Mouse (Mus musculus) thymus, postnatal 36 days (tissue): Measurements from ENCODE around the gene Mt4.
A peak's percentile ranks its signal among the peaks of the same experiment; 100 is the strongest.

Experiments used
- DNase-seq, 2 experiments: peaks; one replicate each; pipeline ENCODE4 v3.0.0; 2022; ENCODE audit warnings: mixed read lengths in 2 of 2

The Mt4 gene

DNA sequence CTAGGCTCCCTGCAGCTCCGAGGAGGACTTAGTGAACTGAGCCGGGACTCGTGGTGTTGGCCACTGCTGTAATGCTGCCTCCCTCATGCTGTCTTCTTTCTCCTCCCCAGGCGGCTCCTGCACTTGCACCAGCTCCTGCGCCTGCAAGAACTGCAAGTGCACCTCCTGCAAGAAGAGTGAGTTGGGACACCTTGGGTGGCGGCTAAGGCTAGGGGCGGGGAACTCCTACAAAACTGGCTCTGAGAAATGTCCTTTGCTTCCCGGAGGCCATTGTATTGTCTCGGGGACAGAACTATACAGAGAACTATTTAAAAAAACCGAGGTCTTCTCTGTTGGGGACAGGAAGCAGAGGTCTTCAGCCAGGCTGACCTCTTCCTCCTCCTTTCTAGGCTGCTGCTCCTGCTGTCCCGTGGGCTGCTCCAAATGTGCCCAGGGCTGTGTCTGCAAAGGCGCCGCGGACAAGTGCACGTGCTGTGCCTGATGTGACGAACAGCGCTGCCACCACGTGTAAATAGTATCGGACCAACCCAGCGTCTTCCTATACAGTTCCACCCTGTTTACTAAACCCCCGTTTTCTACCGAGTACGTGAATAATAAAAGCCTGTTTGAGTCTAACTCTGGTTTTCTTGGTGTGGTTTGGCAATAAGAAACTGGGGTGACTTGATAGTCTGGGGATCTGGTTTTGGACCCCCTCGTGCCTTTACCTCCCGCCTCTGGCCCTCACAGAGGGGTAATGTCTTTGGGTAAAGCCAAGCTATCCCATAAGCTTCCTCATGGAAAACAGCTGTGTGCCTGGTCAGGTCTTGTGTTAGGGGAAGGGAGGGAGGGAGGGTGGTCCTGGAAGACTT lies 42.9 kb downstream of the Mt4 start:
- DNase-seq, result no peak

DNA sequence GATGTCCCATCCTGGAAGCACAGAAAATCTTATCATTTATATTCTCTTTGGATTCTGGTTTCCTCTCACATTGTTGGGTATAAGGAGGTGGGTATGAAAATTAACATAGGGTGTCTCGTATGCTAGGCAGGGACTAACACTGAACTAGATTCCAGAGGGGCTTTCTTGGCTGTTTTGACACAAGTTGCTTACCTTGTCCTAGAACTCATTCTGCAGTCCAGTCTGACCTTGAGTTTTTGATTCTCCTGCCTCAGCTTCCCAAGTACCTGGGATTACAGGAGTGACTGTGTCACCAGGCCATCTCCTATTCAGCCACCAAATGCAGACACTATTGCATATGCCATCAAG lies 43.5 kb downstream of the Mt4 start:
- DNase-seq, result no peak

DNA sequence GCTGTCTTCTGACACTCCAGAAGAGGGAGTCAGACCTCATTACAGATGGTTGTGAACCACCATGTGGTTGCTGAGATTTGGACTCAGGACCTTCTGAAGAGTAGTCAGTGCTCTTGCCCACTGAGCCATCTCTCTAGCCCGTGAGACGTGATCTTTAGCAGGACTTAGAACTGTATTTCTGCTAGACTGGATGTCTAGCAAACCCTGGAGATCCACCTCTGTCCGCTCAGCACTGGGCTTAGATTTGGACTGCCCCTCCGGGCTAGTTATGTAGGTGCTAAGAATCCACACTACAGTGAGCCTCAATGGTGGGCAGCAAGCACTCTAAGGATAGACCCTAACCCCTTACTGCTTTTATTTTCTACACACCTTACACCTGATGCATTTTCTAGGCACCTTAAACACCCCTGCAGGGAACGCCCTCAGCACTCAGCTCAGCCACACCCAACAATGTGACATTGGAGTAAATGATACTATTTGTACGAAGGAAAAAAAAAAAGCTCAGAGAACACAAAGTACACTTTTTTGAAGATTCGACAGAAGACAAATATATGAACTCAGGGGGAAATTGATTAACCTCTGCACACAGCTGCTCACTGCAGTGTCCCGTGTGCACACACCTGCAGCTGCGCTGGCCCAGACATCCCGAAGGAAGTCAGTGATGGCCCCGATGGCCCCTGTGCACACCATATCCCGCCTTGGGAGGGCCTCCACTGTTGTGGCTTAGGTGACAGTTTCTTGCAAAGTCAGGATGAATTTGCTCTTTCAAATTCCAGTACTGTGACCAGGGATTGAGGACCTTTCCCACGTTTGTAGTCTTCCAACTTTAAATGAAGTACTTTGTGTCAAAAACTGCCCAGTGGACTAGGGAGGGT lies 45.3 kb downstream of the Mt4 start:
- DNase-seq, result no peak

DNA sequence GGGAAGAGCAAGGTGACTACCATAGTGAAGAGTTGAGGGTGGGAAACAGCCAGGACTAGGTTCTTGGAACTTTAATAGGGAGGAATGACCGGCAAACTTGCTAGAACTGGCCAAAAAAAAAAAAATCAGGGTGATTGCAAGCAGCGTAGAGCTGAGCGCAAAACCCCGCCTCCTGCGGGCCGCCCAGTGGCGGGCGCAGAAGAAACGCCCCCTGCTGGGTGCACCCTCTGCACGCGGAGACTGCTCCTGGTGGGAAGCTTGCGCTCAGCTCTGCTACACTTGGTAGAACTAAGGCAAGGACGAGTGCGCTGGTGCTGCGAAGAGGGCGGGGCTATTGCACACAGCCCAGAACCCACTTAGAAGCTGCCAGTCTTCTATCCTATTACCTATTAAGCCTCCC lies 46.1 kb downstream of the Mt4 start:
- DNase-seq, result peak; percentile 63 to 64

DNA sequence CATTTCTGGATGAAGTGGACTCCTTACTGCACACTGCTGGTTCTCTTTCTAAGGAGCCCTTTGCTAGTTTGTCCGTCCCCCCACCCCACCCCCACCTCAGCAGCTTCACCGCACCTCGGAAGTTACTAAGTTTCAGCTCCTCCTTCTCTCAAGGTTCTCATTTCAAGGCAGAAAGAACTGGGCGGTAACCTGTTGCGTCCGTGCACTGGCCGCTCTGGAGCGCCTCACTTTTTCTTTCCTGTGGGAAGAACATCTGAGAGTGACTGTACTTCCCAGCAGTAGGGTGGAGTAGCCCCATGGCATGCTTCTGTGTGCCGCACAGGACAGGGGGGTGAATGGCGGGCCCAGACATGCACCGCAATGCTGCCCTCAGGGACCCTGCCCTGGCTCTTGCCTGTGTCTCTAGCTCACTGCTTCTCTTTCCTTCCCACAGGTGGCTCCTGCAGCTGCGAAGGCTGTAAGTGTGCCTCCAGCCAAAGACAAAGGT lies 47.4 kb downstream of the Mt4 start:
- DNase-seq, result no peak

DNA sequence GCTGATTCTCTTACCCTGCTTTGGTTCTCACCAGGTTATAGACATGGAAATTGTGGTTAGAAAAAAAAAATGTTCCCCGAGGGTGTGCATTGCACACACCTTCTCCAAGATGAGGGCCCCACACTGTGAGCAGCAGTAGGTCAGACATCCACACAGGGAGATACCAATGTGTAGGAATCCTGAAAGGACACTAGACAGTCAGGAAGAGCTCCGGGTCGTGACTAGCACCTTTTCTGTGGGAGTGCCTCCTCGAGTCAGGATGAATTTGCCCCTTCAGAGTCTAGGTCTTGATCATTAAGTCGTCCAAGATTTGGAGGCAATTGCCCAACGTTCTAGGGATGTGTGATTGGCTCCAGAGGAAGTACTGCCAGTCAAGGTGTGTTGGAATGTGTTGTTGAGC lies 48.8 kb downstream of the Mt4 start:
- DNase-seq, result no peak

DNA sequence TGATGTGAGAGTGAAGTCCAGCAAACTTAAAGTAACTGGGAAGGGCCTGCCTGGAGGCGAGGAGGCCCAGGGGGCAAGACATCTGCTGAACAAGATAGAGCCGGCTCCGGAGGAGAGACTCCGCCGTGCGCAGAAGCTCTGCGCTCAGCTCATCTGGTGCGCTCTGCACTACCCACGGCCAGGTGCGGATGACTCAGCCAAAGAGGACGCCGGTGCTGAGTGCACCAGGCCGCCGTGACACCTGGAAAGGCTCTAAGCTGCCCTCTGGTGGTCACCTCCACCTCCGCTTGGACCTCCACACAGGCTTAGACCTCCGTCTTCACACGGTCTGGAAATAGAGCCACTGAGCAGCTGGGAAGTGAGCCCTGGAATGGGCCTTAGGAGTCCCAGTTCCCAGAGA lies 49.5 kb downstream of the Mt4 start:
- peak; percentile 73 to 80 for DNase-seq

DNA sequence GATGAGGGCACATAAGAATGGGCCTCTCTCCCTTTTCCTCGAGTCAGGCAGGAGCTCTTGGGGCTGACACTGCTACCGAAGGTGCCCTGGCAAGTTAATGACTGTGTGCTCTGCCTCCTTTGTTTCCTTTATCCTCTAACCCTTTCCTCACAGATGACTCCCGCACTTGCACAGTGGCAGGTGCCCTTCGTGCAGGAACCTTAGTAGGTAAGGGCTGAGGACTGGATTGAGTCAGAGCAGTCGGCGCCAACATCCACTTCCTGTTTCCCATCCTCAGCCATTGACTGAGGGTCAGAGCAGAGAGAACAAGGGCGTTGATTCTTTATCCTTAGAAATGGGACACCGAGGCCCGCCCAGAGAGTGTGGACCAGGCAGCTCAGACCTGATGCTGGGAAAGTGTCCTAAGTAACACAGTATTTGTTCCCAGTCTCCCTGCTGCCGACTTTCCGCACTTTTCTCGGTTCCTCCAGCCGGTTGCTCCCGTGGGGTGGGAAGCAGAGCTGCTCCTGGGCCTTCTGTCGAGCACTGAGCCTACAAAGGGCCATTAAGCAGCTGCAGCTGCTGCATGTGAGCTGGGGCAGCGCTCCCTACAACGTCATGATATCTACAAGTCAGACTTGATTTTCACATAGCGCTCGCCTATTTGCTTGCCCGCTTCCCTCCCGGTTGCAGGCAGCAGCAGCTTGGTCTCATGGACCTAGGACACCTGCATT lies 50.4 kb downstream of the Mt4 start:
- no peak for DNase-seq
